Mouse (Mus musculus): Measurements from ENCODE around the gene Susd1. TPM values are rescaled to one million over a fixed set of nuclear protein-coding genes. Genes with fewer than 3 reads are reported as not detected.
A peak's percentile ranks its signal among the peaks of the same experiment; 100 is the strongest.

Gene Susd1
- polyA plus RNA-seq, 1 experiment, result 1.6 TPM

- Histone ChIP-seq H3K36me3 (ENCODE audit: control insufficient read depth, insufficient read depth, low read length) (no peaks in the 10 kb centered on the region), H3K27ac (ENCODE audit: insufficient read depth, low read depth, low read length) (no peak overlapping the region), H3K27me3 (ENCODE audit: control insufficient read depth, insufficient read depth, low read length) (no peaks in the 10 kb centered on the region), H3K4me1 (ENCODE audit: control insufficient read depth, insufficient read depth, insufficient read length, low read length) (peaks cover 22% of the 10 kb centered on the region; the same call in 1 of the 2 replicates), H3K4me3 (ENCODE audit: low read depth, low read length) (no peak overlapping the region)
- WGBS, result 88% methylated on average over 15 of the region's 15 CpGs
- no peak for TF ChIP-seq CTCF (IDR thresholded peaks at IDR 0.05; ENCODE audit: extremely low read depth, insufficient read length, insufficient replicate concordance, low read depth, low read length)
- TF ChIP-seq POLR2A (IDR thresholded peaks at IDR 0.05; ENCODE audit: low read depth, low read length), result no peak
Observed at GRCm38 (mm10) chr4:59315553-59316405, 122.7 kb downstream of the Susd1 start.

DNA sequence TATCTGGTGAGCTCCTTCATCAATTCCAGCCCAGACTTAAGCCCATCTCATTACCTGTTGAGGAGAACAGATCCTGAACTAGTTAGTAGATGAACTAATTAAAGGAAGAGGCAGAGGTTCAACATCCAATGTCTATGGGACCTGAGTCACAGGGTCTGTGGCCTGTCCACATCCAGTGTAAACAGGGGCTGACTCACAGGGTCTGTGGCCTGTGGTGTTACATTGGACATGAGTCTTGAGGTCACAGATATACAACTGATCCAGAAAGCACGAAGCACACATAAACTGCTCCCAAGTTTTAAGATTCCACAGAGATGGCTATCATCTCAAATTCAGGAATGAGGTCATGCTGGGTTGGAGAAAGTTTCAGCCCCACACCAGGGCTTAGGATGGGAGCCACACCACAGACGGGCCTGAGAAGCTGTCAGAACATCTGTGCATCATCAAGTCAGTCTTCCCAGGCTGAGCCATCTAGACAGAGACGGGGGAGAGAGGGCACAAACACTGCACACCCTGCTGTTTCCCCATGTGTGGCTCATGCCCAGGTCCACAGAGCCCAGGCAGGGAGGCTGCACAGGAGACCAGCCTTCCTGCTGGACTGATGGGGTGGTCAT is 123.4 kb downstream of the Susd1 start:
- no peak for TF ChIP-seq POLR2A (IDR thresholded peaks at IDR 0.05; ENCODE audit: low read depth, low read length)
- no peak for TF ChIP-seq CTCF (IDR thresholded peaks at IDR 0.05; ENCODE audit: extremely low read depth, insufficient read length, insufficient replicate concordance, low read depth, low read length)
- Histone ChIP-seq H3K4me3 (ENCODE audit: low read depth, low read length) (no peak overlapping the region), H3K4me1 (ENCODE audit: control insufficient read depth, insufficient read depth, insufficient read length, low read length) (peaks cover 16% of the 10 kb centered on the region; the same call in 1 of the 2 replicates), H3K36me3 (ENCODE audit: control insufficient read depth, insufficient read depth, low read length) (no peaks in the 10 kb centered on the region), H3K27ac (ENCODE audit: insufficient read depth, low read depth, low read length) (no peak overlapping the region), H3K27me3 (ENCODE audit: control insufficient read depth, insufficient read depth, low read length) (no peaks in the 10 kb centered on the region)
- 75% methylated on average over 3 of the region's 3 CpGs for WGBS

DNA sequence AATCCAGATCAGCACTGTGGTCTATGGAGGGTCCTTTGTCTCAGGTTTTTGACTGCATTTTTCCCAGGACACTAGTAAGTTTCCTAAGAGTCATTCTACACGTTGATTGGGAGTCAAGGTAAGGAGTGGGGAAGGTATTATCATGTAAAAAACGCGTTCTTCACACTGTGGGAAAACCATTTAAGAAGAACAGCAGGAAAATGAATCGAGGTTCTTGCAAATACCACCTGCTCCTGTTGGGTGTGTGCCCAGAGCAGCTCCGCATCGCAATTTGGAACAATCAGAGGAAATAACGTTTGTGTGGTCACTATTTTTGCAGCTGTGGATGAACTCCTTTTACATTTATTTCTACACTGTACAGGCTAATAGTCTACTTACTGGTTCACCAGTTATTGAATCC is 125.5 kb downstream of the Susd1 start:
- no peak for TF ChIP-seq CTCF (IDR thresholded peaks at IDR 0.05; ENCODE audit: extremely low read depth, insufficient read length, insufficient replicate concordance, low read depth, low read length)
- no peak for TF ChIP-seq POLR2A (IDR thresholded peaks at IDR 0.05; ENCODE audit: low read depth, low read length)
- Histone ChIP-seq H3K4me3 (ENCODE audit: low read depth, low read length) (no peak overlapping the region), H3K27ac (ENCODE audit: insufficient read depth, low read depth, low read length) (no peak overlapping the region), H3K4me1 (ENCODE audit: control insufficient read depth, insufficient read depth, insufficient read length, low read length) (peaks cover 4% of the 10 kb centered on the region; the same call in 1 of the 2 replicates), H3K36me3 (ENCODE audit: control insufficient read depth, insufficient read depth, low read length) (no peaks in the 10 kb centered on the region), H3K27me3 (ENCODE audit: control insufficient read depth, insufficient read depth, low read length) (no peaks in the 10 kb centered on the region)
- WGBS, result 47% methylated on average over 7 of the region's 7 CpGs

- Histone ChIP-seq H3K27me3 (ENCODE audit: control insufficient read depth, insufficient read depth, low read length) (no peaks in the 10 kb centered on the region), H3K4me3 (ENCODE audit: low read depth, low read length) (no peak overlapping the region), H3K27ac (ENCODE audit: insufficient read depth, low read depth, low read length) (no peak overlapping the region), H3K4me1 (ENCODE audit: control insufficient read depth, insufficient read depth, insufficient read length, low read length) (0 out of 2 replicates have a peak, but pooled peaks cover under 1% of the 10 kb centered on the region), H3K36me3 (ENCODE audit: control insufficient read depth, insufficient read depth, low read length) (no peaks in the 10 kb centered on the region)
- 93% methylated on average over 9 of the region's 9 CpGs for WGBS
- TF ChIP-seq POLR2A (IDR thresholded peaks at IDR 0.05; ENCODE audit: low read depth, low read length), result no peak
- TF ChIP-seq CTCF (IDR thresholded peaks at IDR 0.05; ENCODE audit: extremely low read depth, insufficient read length, insufficient replicate concordance, low read depth, low read length), result no peak
Observed at GRCm38 (mm10) chr4:59310590-59310989, 127.8 kb downstream of the Susd1 start.

- Histone ChIP-seq H3K27me3 (ENCODE audit: control insufficient read depth, insufficient read depth, low read length) (no peaks in the 10 kb centered on the region), H3K4me3 (ENCODE audit: low read depth, low read length) (no peak overlapping the region), H3K36me3 (ENCODE audit: control insufficient read depth, insufficient read depth, low read length) (no peaks in the 10 kb centered on the region), H3K27ac (ENCODE audit: insufficient read depth, low read depth, low read length) (no peak overlapping the region), H3K4me1 (ENCODE audit: control insufficient read depth, insufficient read depth, insufficient read length, low read length) (no peaks in the 10 kb centered on the region)
- WGBS, result 81% methylated on average over 10 of the region's 10 CpGs
- no peak for TF ChIP-seq POLR2A (IDR thresholded peaks at IDR 0.05; ENCODE audit: low read depth, low read length)
- peak; percentile 7; the same call in 1 of the 2 replicates for TF ChIP-seq CTCF (IDR thresholded peaks at IDR 0.05; ENCODE audit: extremely low read depth, insufficient read length, insufficient replicate concordance, low read depth, low read length)
Observed at GRCm38 (mm10) chr4:59307841-59308589, 130.4 kb downstream of the Susd1 start.

GRCm38 (mm10) chr4:59302387-59302786 is 136.0 kb downstream of the Susd1 start:
- Histone ChIP-seq H3K4me3 (ENCODE audit: low read depth, low read length) (no peak overlapping the region), H3K27ac (ENCODE audit: insufficient read depth, low read depth, low read length) (no peak overlapping the region), H3K36me3 (ENCODE audit: control insufficient read depth, insufficient read depth, low read length) (no peaks in the 10 kb centered on the region), H3K4me1 (ENCODE audit: control insufficient read depth, insufficient read depth, insufficient read length, low read length) (no peaks in the 10 kb centered on the region), H3K27me3 (ENCODE audit: control insufficient read depth, insufficient read depth, low read length) (no peaks in the 10 kb centered on the region)
- 88% methylated on average over 8 of the region's 8 CpGs for WGBS
- TF ChIP-seq POLR2A (IDR thresholded peaks at IDR 0.05; ENCODE audit: low read depth, low read length) (no peak), CTCF (IDR thresholded peaks at IDR 0.05; ENCODE audit: extremely low read depth, insufficient read length, insufficient replicate concordance, low read depth, low read length) (no peak)

Data from small intestine, adult 2 months (tissue).